Mouse (Mus musculus) limb, embryonic 13.5 days (tissue): ENCODE results near the gene Fastkd2. TPM values are rescaled to one million over a fixed set of nuclear protein-coding genes. Genes with fewer than 3 reads are reported as not detected.

Source experiments
- ATAC-seq: fragments of 200-750 bp; cut with Nextera tagmentation; 2 replicates; pipeline ENCODE4 v1.8.0; 2017; ENCODE audit warnings: low read depth, moderate number of reproducible peaks, moderate TSS enrichment; ENCODE audit not compliant: low FRiP score
- H3K27ac ChIP-seq: fragments of 300-500 bp; sonication (generic); 2 replicates; pipeline ENCODE4 v1.5.1; 2015; ENCODE audit warnings: inconsistent platforms, mild to moderate bottlenecking, moderate library complexity
- H3K27me3 ChIP-seq: fragments of 300-500 bp; sonication (generic); 2 replicates; pipeline ENCODE4 v1.6.1; 2015; ENCODE audit warnings: mild to moderate bottlenecking, inconsistent platforms
- H3K36me3 ChIP-seq: fragments of 300-500 bp; sonication (generic); 2 replicates; pipeline ENCODE4 v1.6.1; 2015; ENCODE audit warnings: inconsistent platforms, mild to moderate bottlenecking, moderate library complexity
- H3K4me1 ChIP-seq: fragments of 300-500 bp; sonication (generic); 2 replicates; pipeline ENCODE4 v1.6.1; 2015; ENCODE audit warnings: inconsistent platforms
- H3K4me2 ChIP-seq: fragments of 300-500 bp; sonication (generic); replicated peaks from 2 replicates; pipeline ENCODE4 v1.6.1; 2015; ENCODE audit warnings: inconsistent platforms, mild to moderate bottlenecking, moderate library complexity
- H3K4me3 ChIP-seq: fragments of 300-500 bp; sonication (generic); 2 replicates; pipeline ENCODE4 v1.5.1; 2015; ENCODE audit warnings: moderate library complexity, mild to moderate bottlenecking, inconsistent platforms
- H3K9ac ChIP-seq: fragments of 300-500 bp; sonication (generic); 2 replicates; pipeline ENCODE4 v1.6.1; 2015; ENCODE audit warnings: mild to moderate bottlenecking, inconsistent platforms
- H3K9me3 ChIP-seq: fragments of 300-500 bp; sonication (generic); 2 replicates; pipeline ENCODE4 v1.6.1; 2016; ENCODE audit warnings: inconsistent platforms
- WGBS: fragments of 180-500 bp; shearing (Covaris S2); methylation state at CpG from one replicate; pipeline ENCODE4 v1.1.7; 2015; 5-methylcytosine and 5-hydroxymethylcytosine counted together
- polyA plus RNA-seq: library from polyadenylated mRNA; unstranded; fragments of >200 nt; fragmentation: Nextera tagmentation; extraction: Ambion mirVana; gene quantifications from 2 replicates; pipeline ENCODE4 v1.2.1, GENCODE M21; 2015

Fastkd2 gene
- polyA plus RNA-seq: 50.7 and 55.7 TPM in 2 replicates

DNA sequence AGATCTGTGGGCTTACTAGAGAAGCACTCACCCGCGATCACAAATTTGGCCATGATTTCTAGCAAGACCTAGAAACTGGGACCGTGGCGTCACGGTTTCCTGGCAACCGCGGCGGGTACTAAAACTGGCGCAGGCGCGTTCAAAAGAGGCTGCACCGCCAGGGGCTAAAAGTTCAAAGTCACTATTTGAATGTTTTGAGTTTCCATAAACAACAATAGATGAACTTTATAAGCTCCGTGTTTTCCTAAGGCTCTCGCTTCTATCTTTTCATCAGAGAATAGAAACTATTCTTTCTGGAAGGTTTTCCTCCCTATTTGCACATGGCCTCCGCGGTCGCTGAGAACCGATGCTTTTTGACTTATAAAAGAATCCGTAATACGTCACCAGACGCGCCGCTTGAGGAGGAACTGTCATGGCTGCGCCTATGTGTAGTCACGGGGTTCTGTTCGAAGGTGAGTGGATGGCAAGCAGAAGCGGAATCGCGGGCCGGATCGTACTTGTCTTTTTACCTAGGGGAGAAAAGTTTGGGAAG, at the start of gene Fastkd2, which contains the start of gene Mdh1b:
Gene Fastkd2 (plus strand): TSS at position 375 of the 532 bp plus-strand sequence.
Gene Mdh1b (minus strand): TSS at position 79 of the 532 bp plus-strand sequence.
- Histone ChIP-seq H3K27me3 (peaks cover 10% of the 10 kb centered on the region), H3K27ac (no peak within 1 kb of the TSS), H3K4me3 (peak within 1 kb of the TSS; percentile 72), H3K4me1 (peaks cover 18% of the 10 kb centered on the region), H3K4me2 (peak within 1 kb of the TSS; percentile 65), H3K9ac (peak within 1 kb of the TSS; percentile 81), H3K36me3 (no peaks in the 10 kb centered on the region), H3K9me3 (no peaks in the 10 kb centered on the region)
- under 1% methylated on average over 31 of the region's 31 CpGs for WGBS
- peak; percentile 97 for ATAC-seq

- WGBS: 83% methylated on average over 4 of the region's 4 CpGs
- H3K27ac ChIP-seq: no peak within 1 kb of the TSS
- H3K27me3 ChIP-seq: peaks cover 36% of the 10 kb centered on the region
- H3K9ac ChIP-seq: no peak within 1 kb of the TSS
- no peaks in the 10 kb centered on the region for H3K36me3 ChIP-seq
- no peak within 1 kb of the TSS for H3K4me3 ChIP-seq
- no peak for ATAC-seq
- H3K9me3 ChIP-seq: no peaks in the 10 kb centered on the region
- H3K4me1 ChIP-seq: no peaks in the 10 kb centered on the region
- H3K4me2 ChIP-seq: no peak within 1 kb of the TSS
Measured at GRCm38 (mm10) chr1:63686827-63687226, 43.6 kb upstream of the Fastkd2 start, which contains the start of gene Dytn. TSS of gene Dytn (minus strand) at chr1:63686927.

DNA sequence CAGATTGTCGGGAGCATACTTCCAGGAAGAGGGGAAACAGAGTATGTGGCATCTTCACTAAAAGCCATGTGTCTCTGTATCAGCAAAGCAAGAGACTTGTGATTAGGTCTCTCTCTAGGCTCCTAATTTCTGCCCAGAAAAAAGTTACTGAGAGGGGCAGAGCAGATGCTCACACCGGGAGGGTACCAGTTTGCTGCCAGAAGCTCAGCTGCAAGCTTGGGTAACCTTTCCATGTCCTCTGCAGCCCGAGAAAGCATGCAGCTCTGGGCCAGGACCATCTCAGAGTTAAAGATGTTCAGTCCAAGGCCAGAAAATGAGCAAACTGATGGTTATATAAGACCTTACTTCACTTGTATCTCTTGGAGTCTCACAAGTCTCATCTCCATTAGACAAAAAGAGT, 33.6 kb upstream of the Fastkd2 start:
- 78% methylated on average over 3 of the region's 3 CpGs for WGBS
- no peak for ATAC-seq
- Histone ChIP-seq H3K4me3 (no peak overlapping the region), H3K36me3 (no peaks in the 10 kb centered on the region), H3K27me3 (peaks cover 36% of the 10 kb centered on the region), H3K4me1 (no peaks in the 10 kb centered on the region), H3K4me2 (no peak overlapping the region), H3K9ac (no peak overlapping the region), H3K27ac (no peak overlapping the region), H3K9me3 (no peaks in the 10 kb centered on the region; the same call in 1 of the 2 replicates)

- Histone ChIP-seq H3K36me3 (no peaks in the 10 kb centered on the region), H3K4me3 (no peak overlapping the region), H3K27ac (no peak overlapping the region), H3K9me3 (no peaks in the 10 kb centered on the region), H3K4me1 (peaks cover 17% of the 10 kb centered on the region), H3K4me2 (peak overlapping the region; percentile 26; the same call in 1 of the 2 replicates), H3K27me3 (peaks cover 19% of the 10 kb centered on the region), H3K9ac (no peak overlapping the region)
- ATAC-seq: peak; percentile 94
- 30% methylated on average over 5 of the region's 5 CpGs for WGBS
Measured at GRCm38 (mm10) chr1:63705733-63706132, 24.7 kb upstream of the Fastkd2 start.

DNA sequence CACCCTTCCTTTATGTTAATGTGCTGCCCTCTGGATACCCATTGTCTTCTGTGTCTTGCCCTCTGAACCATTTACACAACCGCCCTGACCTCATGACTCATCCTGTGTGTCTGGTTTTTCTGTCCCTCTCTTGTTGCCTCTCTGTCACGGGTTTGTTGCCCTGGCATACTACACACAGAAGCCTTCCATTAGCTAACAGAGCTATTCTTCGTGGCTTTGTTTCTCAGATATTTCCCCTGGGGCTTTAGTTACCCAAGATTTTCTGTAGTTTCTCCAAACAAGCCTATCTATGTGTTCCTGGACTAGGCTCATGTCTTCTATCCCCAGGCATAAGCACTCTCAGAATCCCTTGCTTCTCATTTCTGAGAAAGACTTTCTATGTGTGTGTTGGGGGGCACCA, 21.5 kb upstream of the Fastkd2 start:
- Histone ChIP-seq H3K4me2 (no peak overlapping the region), H3K27me3 (peaks cover 20% of the 10 kb centered on the region; the same call in 1 of the 2 replicates), H3K9me3 (no peaks in the 10 kb centered on the region), H3K4me3 (no peak overlapping the region), H3K36me3 (no peaks in the 10 kb centered on the region), H3K4me1 (peaks cover 17% of the 10 kb centered on the region), H3K27ac (no peak overlapping the region), H3K9ac (no peak overlapping the region)
- 77% methylated on average over 3 of the region's 3 CpGs for WGBS
- ATAC-seq: no peak

GRCm38 (mm10) chr1:63720161-63720560, 10.3 kb upstream of the Fastkd2 start:
- Histone ChIP-seq H3K4me1 (no peaks in the 10 kb centered on the region), H3K4me2 (no peak overlapping the region), H3K27ac (no peak overlapping the region), H3K36me3 (no peaks in the 10 kb centered on the region), H3K27me3 (peaks cover 9% of the 10 kb centered on the region; the same call in 1 of the 2 replicates), H3K9ac (no peak overlapping the region), H3K9me3 (peaks cover 5% of the 10 kb centered on the region; the same call in 1 of the 2 replicates), H3K4me3 (no peak overlapping the region)
- 87% methylated on average over 7 of the region's 7 CpGs for WGBS
- ATAC-seq: no peak

- Histone ChIP-seq H3K9me3 (no peaks in the 10 kb centered on the region), H3K4me2 (peak overlapping the region; percentile 65), H3K4me3 (peak overlapping the region; percentile 72), H3K36me3 (no peaks in the 10 kb centered on the region), H3K27me3 (peaks cover 14% of the 10 kb centered on the region), H3K9ac (0 out of 2 replicates have a peak overlapping the region, but pooled peaks have one; percentile 43), H3K4me1 (peaks cover 18% of the 10 kb centered on the region), H3K27ac (no peak overlapping the region)
- 46% methylated on average over 8 of the region's 8 CpGs for WGBS
- ATAC-seq: no peak
Measured at GRCm38 (mm10) chr1:63729796-63730195, 618 bp upstream of the Fastkd2 start.

GRCm38 (mm10) chr1:63756005-63756404, 25.6 kb downstream of the Fastkd2 start:
- ATAC-seq: no peak
- H3K36me3 ChIP-seq: peaks cover 17% of the 10 kb centered on the region
- no peak overlapping the region for H3K4me3 ChIP-seq
- H3K27ac ChIP-seq: no peak overlapping the region
- H3K4me2 ChIP-seq: no peak overlapping the region
- H3K9me3 ChIP-seq: no peaks in the 10 kb centered on the region
- no peaks in the 10 kb centered on the region for H3K27me3 ChIP-seq
- H3K4me1 ChIP-seq: 0 out of 2 replicates have a peak, but pooled peaks cover 3% of the 10 kb centered on the region
- 46% methylated on average over 2 of the region's 2 CpGs for WGBS
- no peak overlapping the region for H3K9ac ChIP-seq

GRCm38 (mm10) chr1:63763212-63763694, 32.8 kb downstream of the Fastkd2 start:
- Histone ChIP-seq H3K4me3 (no peak overlapping the region), H3K4me2 (no peak overlapping the region), H3K9me3 (no peaks in the 10 kb centered on the region), H3K27me3 (no peaks in the 10 kb centered on the region), H3K9ac (no peak overlapping the region), H3K4me1 (peaks cover 19% of the 10 kb centered on the region), H3K27ac (no peak overlapping the region), H3K36me3 (no peaks in the 10 kb centered on the region)
- ATAC-seq: peak; percentile 51; the same call in 1 of the 2 replicates
- 17% methylated on average over 3 of the region's 3 CpGs for WGBS

DNA sequence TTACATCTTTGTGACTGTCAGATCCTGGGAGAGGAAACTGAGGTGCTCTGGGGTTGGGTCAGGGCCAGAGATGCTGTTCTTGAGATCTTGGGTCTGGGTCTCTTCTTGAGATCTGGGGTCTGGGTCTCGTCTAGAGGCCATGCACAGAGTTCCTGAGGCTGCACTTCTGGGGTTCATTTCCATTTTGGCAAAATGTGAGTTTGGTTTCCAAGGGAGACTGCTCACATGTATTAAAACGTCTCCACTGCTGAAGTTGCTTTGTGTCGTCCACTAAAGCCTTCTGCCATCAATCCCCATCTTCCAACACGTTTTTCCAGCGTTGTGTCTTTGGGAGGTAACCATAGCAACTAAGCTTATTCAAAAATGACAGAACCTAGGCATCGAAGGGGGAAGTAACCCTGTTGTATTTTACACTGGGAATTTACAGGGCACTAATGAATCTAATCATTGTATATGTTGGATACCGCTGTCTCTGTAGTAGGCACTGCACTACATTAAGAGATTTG, 33.5 kb downstream of the Fastkd2 start:
- H3K27ac ChIP-seq: no peak overlapping the region
- H3K4me1 ChIP-seq: peaks cover 26% of the 10 kb centered on the region
- ATAC-seq: no peak
- no peak overlapping the region for H3K4me2 ChIP-seq
- H3K27me3 ChIP-seq: no peaks in the 10 kb centered on the region
- H3K4me3 ChIP-seq: no peak overlapping the region
- H3K9me3 ChIP-seq: no peaks in the 10 kb centered on the region
- no peaks in the 10 kb centered on the region for H3K36me3 ChIP-seq
- 43% methylated on average over 7 of the region's 7 CpGs for WGBS
- H3K9ac ChIP-seq: no peak overlapping the region

DNA sequence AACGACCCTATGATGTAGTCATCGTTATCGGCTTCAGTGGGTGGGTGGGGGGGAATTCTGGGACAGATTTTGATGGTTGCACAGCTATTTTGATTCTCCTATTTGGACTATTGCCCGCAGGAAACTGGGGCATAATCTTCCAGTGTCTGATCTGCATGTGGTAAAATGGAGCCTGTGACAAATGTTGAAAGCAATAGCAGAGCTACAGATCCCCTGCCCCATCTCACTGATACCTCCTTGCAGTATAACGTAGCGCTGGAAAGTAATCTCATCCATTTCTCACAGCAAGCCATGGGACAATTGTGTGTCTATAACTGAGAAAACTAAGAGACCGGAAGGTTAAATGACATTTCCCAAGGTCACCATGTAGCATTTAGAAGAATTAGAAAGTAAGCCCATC, 34.0 kb downstream of the Fastkd2 start:
- Histone ChIP-seq H3K27ac (no peak overlapping the region), H3K4me1 (peaks cover 30% of the 10 kb centered on the region), H3K4me2 (no peak overlapping the region), H3K4me3 (no peak overlapping the region), H3K27me3 (no peaks in the 10 kb centered on the region), H3K36me3 (no peaks in the 10 kb centered on the region), H3K9ac (no peak overlapping the region), H3K9me3 (no peaks in the 10 kb centered on the region)
- WGBS: 85% methylated on average over 7 of the region's 7 CpGs
- ATAC-seq: no peak

- no peaks in the 10 kb centered on the region for H3K9me3 ChIP-seq
- H3K4me2 ChIP-seq: peak overlapping the region; percentile 23
- H3K4me3 ChIP-seq: no peak overlapping the region
- H3K4me1 ChIP-seq: peaks cover 43% of the 10 kb centered on the region
- 21% methylated on average over 8 of the region's 8 CpGs for WGBS
- no peak overlapping the region for H3K9ac ChIP-seq
- H3K36me3 ChIP-seq: no peaks in the 10 kb centered on the region
- peak overlapping the region; percentile 69; the same call in 1 of the 2 replicates for H3K27ac ChIP-seq
- H3K27me3 ChIP-seq: no peaks in the 10 kb centered on the region
- peak; percentile 90 for ATAC-seq
Measured at GRCm38 (mm10) chr1:63768112-63768511, 37.7 kb downstream of the Fastkd2 start.
